Mouse (Mus musculus): ENCODE data around the gene Arfip2. TPM values are rescaled to one million over a fixed set of nuclear protein-coding genes. Genes with fewer than 3 reads are reported as not detected.
A peak's percentile ranks its signal among the peaks of the same experiment; 100 is the strongest.

The Arfip2 gene
- polyA plus RNA-seq, 1 experiment from 2014 or later: 83.8 TPM

DNA sequence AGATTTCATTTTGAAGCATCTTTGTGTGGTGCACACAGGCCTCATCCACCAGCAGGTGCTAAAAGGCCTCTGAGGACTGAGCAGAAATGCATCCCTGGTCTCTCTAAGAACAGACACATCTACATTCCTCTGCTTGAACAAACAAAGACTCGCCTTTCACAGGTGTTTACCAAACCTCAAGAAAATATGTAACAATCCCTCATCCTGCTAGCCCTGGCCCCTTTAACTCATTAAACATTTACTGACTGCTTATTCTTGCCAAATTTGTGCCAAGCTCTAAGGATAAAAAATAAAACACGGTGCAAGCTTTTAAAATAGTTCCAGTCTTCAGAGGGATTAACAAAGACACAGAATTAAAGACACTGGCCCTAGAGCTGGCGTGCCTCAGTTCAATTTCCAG, 20.5 kb downstream of the Arfip2 start:
- H3K4me1 ChIP-seq (ENCODE audit: control insufficient read depth, insufficient read depth, low read length): no peaks in the 10 kb centered on the region
- no peak overlapping the region for H3K4me2 ChIP-seq (ENCODE audit: low read length)
- H3K9ac ChIP-seq (ENCODE audit: low read depth, low read length): no peak overlapping the region
- no peak overlapping the region for H3K4me3 ChIP-seq (ENCODE audit: low read depth, low read length)
- no peaks in the 10 kb centered on the region for H3K9me3 ChIP-seq (replicated peaks; ENCODE audit: control insufficient read depth, low read length, poor library complexity, severe bottlenecking)
- no peaks in the 10 kb centered on the region for H3K27me3 ChIP-seq (ENCODE audit: control insufficient read depth, insufficient read depth, low read depth, low read length)
- WGBS: 65% methylated on average over 3 of the region's 3 CpGs
- no peak overlapping the region for H3K27ac ChIP-seq (ENCODE audit: low read length)
- peaks cover 66% of the 10 kb centered on the region for H3K36me3 ChIP-seq (ENCODE audit: control insufficient read depth, insufficient read depth, low read length)
- no peak for ATAC-seq

- Histone ChIP-seq H3K36me3 (ENCODE audit: control insufficient read depth, insufficient read depth, low read length) (peaks cover 74% of the 10 kb centered on the region), H3K27ac (ENCODE audit: low read length) (no peak overlapping the region), H3K9me3 (replicated peaks; ENCODE audit: control insufficient read depth, low read length, poor library complexity, severe bottlenecking) (no peaks in the 10 kb centered on the region), H3K4me1 (ENCODE audit: control insufficient read depth, insufficient read depth, low read length) (no peaks in the 10 kb centered on the region), H3K4me3 (ENCODE audit: low read depth, low read length) (no peak overlapping the region), H3K4me2 (ENCODE audit: low read length) (no peak overlapping the region), H3K27me3 (ENCODE audit: control insufficient read depth, insufficient read depth, low read depth, low read length) (no peaks in the 10 kb centered on the region), H3K9ac (ENCODE audit: low read depth, low read length) (no peak overlapping the region)
- 95% methylated on average over 22 of the region's 22 CpGs for WGBS
- no peak for ATAC-seq
These were observed 22.4 kb downstream of the Arfip2 start for GRCm38 (mm10) chr7:105617810-105618209.

GRCm38 (mm10) chr7:105616561-105616960, 23.7 kb downstream of the Arfip2 start:
- Histone ChIP-seq H3K9me3 (replicated peaks; ENCODE audit: control insufficient read depth, low read length, poor library complexity, severe bottlenecking) (no peaks in the 10 kb centered on the region), H3K4me1 (ENCODE audit: control insufficient read depth, insufficient read depth, low read length) (no peaks in the 10 kb centered on the region), H3K9ac (ENCODE audit: low read depth, low read length) (no peak overlapping the region), H3K27me3 (ENCODE audit: control insufficient read depth, insufficient read depth, low read depth, low read length) (no peaks in the 10 kb centered on the region), H3K36me3 (ENCODE audit: control insufficient read depth, insufficient read depth, low read length) (peaks cover 75% of the 10 kb centered on the region), H3K4me3 (ENCODE audit: low read depth, low read length) (no peak overlapping the region), H3K4me2 (ENCODE audit: low read length) (no peak overlapping the region), H3K27ac (ENCODE audit: low read length) (no peak overlapping the region)
- 94% methylated on average over 6 of the region's 6 CpGs for WGBS
- ATAC-seq: no peak

DNA sequence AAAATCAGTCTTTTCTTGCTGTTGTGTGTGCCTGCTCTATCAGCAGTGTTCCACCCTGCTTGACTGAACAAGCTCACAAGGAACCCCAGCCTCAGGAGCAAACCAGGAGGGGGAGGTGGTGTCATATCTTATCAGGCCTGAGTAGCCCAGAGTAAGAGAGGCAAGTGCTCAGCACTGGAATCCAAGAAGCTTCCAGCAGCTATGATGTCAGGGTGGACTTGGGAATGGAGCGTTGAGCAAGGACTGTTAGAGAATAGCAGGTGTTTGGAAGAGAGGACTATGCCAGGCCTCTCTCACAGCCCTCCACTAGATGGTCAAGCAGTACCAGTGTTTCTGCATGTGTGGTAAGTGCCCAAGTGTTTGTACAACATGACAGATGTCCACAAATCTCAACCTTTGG, 24.5 kb downstream of the Arfip2 start:
- Histone ChIP-seq H3K27ac (ENCODE audit: low read length) (no peak overlapping the region), H3K9ac (ENCODE audit: low read depth, low read length) (no peak overlapping the region), H3K27me3 (ENCODE audit: control insufficient read depth, insufficient read depth, low read depth, low read length) (no peaks in the 10 kb centered on the region), H3K36me3 (ENCODE audit: control insufficient read depth, insufficient read depth, low read length) (peaks cover 79% of the 10 kb centered on the region), H3K4me2 (ENCODE audit: low read length) (no peak overlapping the region), H3K9me3 (replicated peaks; ENCODE audit: control insufficient read depth, low read length, poor library complexity, severe bottlenecking) (no peaks in the 10 kb centered on the region), H3K4me1 (ENCODE audit: control insufficient read depth, insufficient read depth, low read length) (no peaks in the 10 kb centered on the region), H3K4me3 (ENCODE audit: low read depth, low read length) (no peak overlapping the region)
- 93% methylated on average over 1 of the region's 1 CpGs for WGBS
- no peak for ATAC-seq

GRCm38 (mm10) chr7:105614400-105614799, 25.8 kb downstream of the Arfip2 start:
- WGBS: 96% methylated on average over 1 of the region's 1 CpGs
- peaks cover 83% of the 10 kb centered on the region for H3K36me3 ChIP-seq (ENCODE audit: control insufficient read depth, insufficient read depth, low read length)
- no peaks in the 10 kb centered on the region for H3K27me3 ChIP-seq (ENCODE audit: control insufficient read depth, insufficient read depth, low read depth, low read length)
- no peaks in the 10 kb centered on the region for H3K4me1 ChIP-seq (ENCODE audit: control insufficient read depth, insufficient read depth, low read length)
- H3K4me3 ChIP-seq (ENCODE audit: low read depth, low read length): no peak overlapping the region
- ATAC-seq: no peak
- H3K9ac ChIP-seq (ENCODE audit: low read depth, low read length): no peak overlapping the region
- no peak overlapping the region for H3K27ac ChIP-seq (ENCODE audit: low read length)
- no peaks in the 10 kb centered on the region for H3K9me3 ChIP-seq (replicated peaks; ENCODE audit: control insufficient read depth, low read length, poor library complexity, severe bottlenecking)
- H3K4me2 ChIP-seq (ENCODE audit: low read length): no peak overlapping the region

- no peak for ATAC-seq
- Histone ChIP-seq H3K27ac (ENCODE audit: low read length) (no peak overlapping the region), H3K4me2 (ENCODE audit: low read length) (no peak overlapping the region), H3K9ac (ENCODE audit: low read depth, low read length) (no peak overlapping the region), H3K4me3 (ENCODE audit: low read depth, low read length) (no peak overlapping the region), H3K4me1 (ENCODE audit: control insufficient read depth, insufficient read depth, low read length) (no peaks in the 10 kb centered on the region), H3K36me3 (ENCODE audit: control insufficient read depth, insufficient read depth, low read length) (peaks cover 65% of the 10 kb centered on the region), H3K27me3 (ENCODE audit: control insufficient read depth, insufficient read depth, low read depth, low read length) (no peaks in the 10 kb centered on the region), H3K9me3 (replicated peaks; ENCODE audit: control insufficient read depth, low read length, poor library complexity, severe bottlenecking) (no peaks in the 10 kb centered on the region)
- 97% methylated on average over 1 of the region's 1 CpGs for WGBS
These were observed 28.4 kb downstream of the Arfip2 start for GRCm38 (mm10) chr7:105611767-105612166.

DNA sequence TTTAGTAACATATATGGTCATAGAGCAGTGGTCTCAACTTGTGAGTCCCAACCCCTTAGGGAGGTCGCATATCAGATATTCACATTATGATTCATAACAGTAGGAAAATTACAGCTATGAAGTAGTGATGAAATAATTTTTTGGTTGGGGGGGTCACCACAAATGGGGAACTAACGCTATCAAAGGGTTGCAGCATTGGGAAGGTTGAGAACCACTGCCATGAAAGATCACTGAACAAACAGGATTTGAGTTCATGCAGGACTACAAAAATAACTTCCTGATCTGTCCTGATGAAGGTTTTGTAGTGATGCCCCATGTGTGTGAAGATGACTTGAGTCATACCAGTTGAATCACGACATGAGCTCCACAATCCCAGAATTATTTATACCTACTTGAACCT, 31.7 kb downstream of the Arfip2 start:
- H3K9ac ChIP-seq (ENCODE audit: low read depth, low read length): no peak overlapping the region
- ATAC-seq: no peak
- WGBS: 93% methylated on average over 3 of the region's 3 CpGs

GRCm38 (mm10) chr7:105602860-105603623, 37.2 kb downstream of the Arfip2 start:
- Histone ChIP-seq H3K9ac (ENCODE audit: low read depth, low read length) (no peak overlapping the region), H3K4me2 (ENCODE audit: low read length) (no peak overlapping the region), H3K4me1 (ENCODE audit: control insufficient read depth, insufficient read depth, low read length) (no peaks in the 10 kb centered on the region), H3K27me3 (ENCODE audit: control insufficient read depth, insufficient read depth, low read depth, low read length) (no peaks in the 10 kb centered on the region), H3K9me3 (replicated peaks; ENCODE audit: control insufficient read depth, low read length, poor library complexity, severe bottlenecking) (no peaks in the 10 kb centered on the region), H3K4me3 (ENCODE audit: low read depth, low read length) (no peak overlapping the region), H3K36me3 (ENCODE audit: control insufficient read depth, insufficient read depth, low read length) (no peaks in the 10 kb centered on the region), H3K27ac (ENCODE audit: low read length) (no peak overlapping the region)
- WGBS: 37% methylated on average over 9 of the region's 9 CpGs
- peak; percentile 43 for ATAC-seq

More for the DNA sequence above, 31.7 kb downstream of the Arfip2 start:
- H3K9me3 ChIP-seq (replicated peaks; ENCODE audit: control insufficient read depth, low read length, poor library complexity, severe bottlenecking): no peaks in the 10 kb centered on the region
- no peaks in the 10 kb centered on the region for H3K4me1 ChIP-seq (ENCODE audit: control insufficient read depth, insufficient read depth, low read length)
- H3K36me3 ChIP-seq (ENCODE audit: control insufficient read depth, insufficient read depth, low read length): peaks cover 37% of the 10 kb centered on the region
- no peak overlapping the region for H3K4me2 ChIP-seq (ENCODE audit: low read length)
- no peak overlapping the region for H3K4me3 ChIP-seq (ENCODE audit: low read depth, low read length)
- H3K27me3 ChIP-seq (ENCODE audit: control insufficient read depth, insufficient read depth, low read depth, low read length): no peaks in the 10 kb centered on the region
- H3K27ac ChIP-seq (ENCODE audit: low read length): no peak overlapping the region

- no peaks in the 10 kb centered on the region for H3K27me3 ChIP-seq (ENCODE audit: control insufficient read depth, insufficient read depth, low read depth, low read length)
- no peak overlapping the region for H3K4me3 ChIP-seq (ENCODE audit: low read depth, low read length)
- no peaks in the 10 kb centered on the region for H3K9me3 ChIP-seq (replicated peaks; ENCODE audit: control insufficient read depth, low read length, poor library complexity, severe bottlenecking)
- no peaks in the 10 kb centered on the region for H3K4me1 ChIP-seq (ENCODE audit: control insufficient read depth, insufficient read depth, low read length)
- 21% methylated on average over 7 of the region's 7 CpGs for WGBS
- no peak overlapping the region for H3K27ac ChIP-seq (ENCODE audit: low read length)
- no peak overlapping the region for H3K4me2 ChIP-seq (ENCODE audit: low read length)
- no peaks in the 10 kb centered on the region for H3K36me3 ChIP-seq (ENCODE audit: control insufficient read depth, insufficient read depth, low read length)
- no peak overlapping the region for H3K9ac ChIP-seq (ENCODE audit: low read depth, low read length)
- no peak for ATAC-seq
These were observed 50.1 kb downstream of the Arfip2 start for GRCm38 (mm10) chr7:105590097-105590496.

All from midbrain, embryonic 16.5 days (tissue).